Mouse (Mus musculus) frontal cortex, postnatal 25 days (tissue): ENCODE measurements at regions not wholly inside any gene's neighbourhood (a gene's known extent, or its start where the extent isn't known, plus 50 kb on each side); places are given as distances from the start of the nearest gene placed in this dataset.
"Not testable (repeated sequence)": the region's sequence is repeated elsewhere in the genome, so short reads cannot be mapped to it uniquely, and the experiment has no call there.

Experiments
- DNase-seq, 2 experiments: peaks; one replicate each; pipeline ENCODE4 v3.0.0; 2022; ENCODE audit warnings: low spot score in 2 of 2

- no peak for DNase-seq
Measured at GRCm38 (mm10) chr8:60728339-60728738, 95.7 kb downstream of the Mfap3l start.

GRCm38 (mm10) chr8:60732545-60732944 lies 99.9 kb downstream of the Mfap3l start:
- DNase-seq, result no peak

- no peak for DNase-seq
Measured at GRCm38 (mm10) chr8:60735961-60736360, 103.3 kb downstream of the Mfap3l start.

GRCm38 (mm10) chr8:60736401-60736800 lies 103.8 kb downstream of the Mfap3l start:
- DNase-seq, result no peak

- no peak for DNase-seq
Measured at GRCm38 (mm10) chr8:60736913-60737312, 104.3 kb downstream of the Mfap3l start.

GRCm38 (mm10) chr8:60737616-60738015 lies 105.0 kb downstream of the Mfap3l start:
- no peak for DNase-seq

GRCm38 (mm10) chr8:60745877-60746276 lies 113.2 kb downstream of the Mfap3l start:
- no peak for DNase-seq

GRCm38 (mm10) chr8:60746486-60746885 lies 113.9 kb downstream of the Mfap3l start:
- no peak for DNase-seq

- DNase-seq, result no peak
Measured at GRCm38 (mm10) chr8:60755704-60756415, 123.2 kb downstream of the Mfap3l start.

GRCm38 (mm10) chr8:60763959-60764358 lies 126.3 kb upstream of the Hpf1 start:
- no peak for DNase-seq

- DNase-seq, result peak in 1 of 2 experiments; percentile 16
Measured at GRCm38 (mm10) chr8:60773350-60773749, 116.9 kb upstream of the Hpf1 start.

- DNase-seq, result not testable (repeated sequence)
Measured at GRCm38 (mm10) chr8:60776251-60776650, 114.0 kb upstream of the Hpf1 start.

- no peak for DNase-seq
Measured at GRCm38 (mm10) chr8:60785049-60785448, 105.2 kb upstream of the Hpf1 start.

GRCm38 (mm10) chr8:60790453-60790852 lies 99.8 kb upstream of the Hpf1 start:
- no peak for DNase-seq

GRCm38 (mm10) chr8:60792518-60792917 lies 97.7 kb upstream of the Hpf1 start:
- DNase-seq, result no peak

- DNase-seq, result no peak
Measured at GRCm38 (mm10) chr8:60804787-60805186, 85.4 kb upstream of the Hpf1 start.

- DNase-seq, result no peak
Measured at GRCm38 (mm10) chr8:60806772-60807171, 83.4 kb upstream of the Hpf1 start.

- no peak for DNase-seq
Measured at GRCm38 (mm10) chr8:60809806-60810205, 80.4 kb upstream of the Hpf1 start.

- no peak for DNase-seq
Measured at GRCm38 (mm10) chr8:60810955-60811354, 79.3 kb upstream of the Hpf1 start.

- DNase-seq, result no peak
Measured at GRCm38 (mm10) chr8:60825676-60826442, 64.4 kb upstream of the Hpf1 start.

- DNase-seq, result no peak
Measured at GRCm38 (mm10) chr8:60827241-60827640, 63.0 kb upstream of the Hpf1 start.

GRCm38 (mm10) chr8:60829093-60829492 lies 61.1 kb upstream of the Hpf1 start:
- DNase-seq, result no peak

- DNase-seq, result no peak
Measured at GRCm38 (mm10) chr8:60830556-60830955, 59.7 kb upstream of the Hpf1 start.
